Mouse (Mus musculus) heart, adult 2 months (tissue): ENCODE measurements around the gene Ccrl2. TPM values are rescaled to one million over a fixed set of nuclear protein-coding genes. Genes with fewer than 3 reads are reported as not detected.

Source experiments
- DNase-seq, 2 experiments: peaks; one replicate each; pipeline ENCODE4 v3.0.0; 2021
- H3K27ac ChIP-seq: fragments of 200-600 bp; 2 replicates; pipeline ENCODE4 v1.8.1; 2022
- H3K27me3 ChIP-seq: fragments of 200-500 bp; 2 replicates; pipeline ENCODE4 v1.6.1; 2012; ENCODE audit warnings: mild to moderate bottlenecking, low read length, inconsistent platforms, mixed read lengths; ENCODE audit not compliant: control insufficient read depth, insufficient read depth
- H3K36me3 ChIP-seq: fragments of 200-500 bp; 2 replicates; pipeline ENCODE4 v1.6.1; 2012; ENCODE audit warnings: low read length, inconsistent platforms; ENCODE audit not compliant: control insufficient read depth, insufficient read depth
- H3K4me1 ChIP-seq: fragments of 200-500 bp; 2 replicates; pipeline ENCODE4 v1.6.1; 2011; ENCODE audit warnings: low read length; ENCODE audit not compliant: control insufficient read depth, insufficient read depth
- H3K4me3 ChIP-seq: fragments of 200-600 bp; 2 replicates; pipeline ENCODE4 v1.8.1; 2022
- H3K79me2 ChIP-seq: fragments of 200-500 bp; replicated peaks from 2 replicates; pipeline ENCODE4 v1.6.1; 2012; ENCODE audit warnings: mild to moderate bottlenecking, inconsistent platforms, low read length, moderate library complexity, mixed read lengths; ENCODE audit not compliant: control insufficient read depth, insufficient read depth
- H3K9ac ChIP-seq: fragments of 200-500 bp; 2 replicates; pipeline ENCODE4 v1.6.1; 2012; ENCODE audit warnings: low read depth, mild to moderate bottlenecking, control low read depth, inconsistent platforms, low read length, mixed read lengths
- CTCF ChIP-seq: fragments of 200-600 bp; IDR thresholded peaks from 2 replicates; pipeline ENCODE4 v1.8.1; 2022; ENCODE audit warnings: antibody characterized with exemption, mild to moderate bottlenecking, moderate library complexity
- EP300 ChIP-seq: fragments of 200-500 bp; IDR thresholded peaks from 2 replicates; pipeline ENCODE4 v1.6.1; 2011; ENCODE audit warnings: low read depth, low read length, control low read depth; ENCODE audit not compliant: insufficient read depth
- POLR2A ChIP-seq: fragments of 200-500 bp; IDR thresholded peaks from 2 replicates; pipeline ENCODE4 v1.6.1; 2011; ENCODE audit warnings: mild to moderate bottlenecking, low read depth, low read length, control low read depth; ENCODE audit not compliant: insufficient read depth
- WGBS: fragments of 180-500 bp; shearing (Covaris S2); methylation state at CpG from one replicate; pipeline ENCODE4 v1.1.7; 2018; 5-methylcytosine and 5-hydroxymethylcytosine counted together
- intact Hi-C: fragments of 180-260 bp; cut with DNase I; formaldehyde crosslinking; loops from one replicate; pipeline ENCODE4 v1.15.1; 2025
- long read RNA-seq: library from polyadenylated mRNA; stranded (forward); transcript quantifications from one replicate; pipeline ENCODE4 v2.0.0, GENCODE M21; 2021
- polyA plus RNA-seq: library from polyadenylated mRNA; depleted of rRNA; stranded (reverse); fragments of >200 nt; gene quantifications from 2 replicates; pipeline ENCODE4 v1.2.3, GENCODE M21; 2012; rRNA removed
- total RNA-seq, 2 experiments: library from RNA; stranded (reverse); gene quantifications; 2 replicates each; pipeline ENCODE4 v1.2.3; 2021

The Ccrl2 gene
- 10 to 100 TPM in 1 of 2 experiments, 1 to 10 TPM in 1; 7.5 to 16.3 TPM for total RNA-seq
- polyA plus RNA-seq, result 16.0 and 20.1 TPM in 2 replicates
- long read RNA-seq, transcript Ccrl2-201 (2 exons, 2,459 nt), result major isoform, 9 of 19 reads
- long read RNA-seq, partial matches to known transcripts, result 0 of 19 reads
- long read RNA-seq, other reads (novel, unspliced or antisense), result 5 of 19 reads

DNA sequence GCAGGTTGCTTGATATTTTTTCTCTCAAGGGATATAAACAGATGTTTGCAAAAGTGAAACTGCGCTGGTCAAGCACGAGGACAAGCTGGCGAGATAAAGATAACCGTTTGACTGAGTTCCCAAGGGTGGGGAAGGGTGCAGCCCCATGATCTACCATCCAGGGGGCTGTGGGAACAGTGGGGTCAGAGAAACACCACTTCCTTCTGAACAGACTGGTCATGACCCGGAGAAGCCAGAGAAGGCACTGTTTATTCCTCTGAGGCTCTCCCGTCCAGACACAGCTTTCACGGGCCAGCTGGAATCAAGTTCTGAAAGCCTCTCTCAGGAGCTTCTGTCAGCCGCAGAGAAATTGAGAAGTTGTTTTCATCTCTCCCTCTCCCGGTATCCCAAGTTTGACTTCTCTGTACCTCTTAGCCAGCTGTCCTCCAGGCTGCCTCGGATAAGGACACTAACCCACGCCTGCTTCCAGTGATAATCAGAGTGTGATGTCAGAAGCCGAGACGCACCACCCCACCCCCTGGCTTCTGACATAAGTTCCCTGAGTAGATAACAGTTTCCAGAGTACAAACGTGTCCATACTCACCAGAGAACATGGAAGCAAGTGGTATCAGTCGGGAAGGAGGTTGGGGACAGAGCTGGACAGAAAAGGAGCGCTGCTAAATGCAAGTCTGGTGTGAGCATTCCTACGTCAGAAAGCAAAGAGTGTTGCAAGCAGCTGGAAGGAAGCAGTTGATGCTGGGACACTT, at the start of gene Ccrl2:
Gene Ccrl2, minus strand, starts transcription at position 722 of the 746 bp plus-strand sequence.
- Histone ChIP-seq H3K79me2 (no peaks in the 10 kb centered on the region), H3K36me3 (no peaks in the 10 kb centered on the region; the same call in none of the 2 replicates), H3K4me3 (peak within 1 kb of the TSS; percentile 64), H3K4me1 (peaks cover 8% of the 10 kb centered on the region), H3K9ac (peak within 1 kb of the TSS; percentile 59), H3K27me3 (no peaks in the 10 kb centered on the region), H3K27ac (peak within 1 kb of the TSS; percentile 91)
- TF ChIP-seq CTCF, result peak; percentile 3; the same call in 1 of the 2 replicates
- no peak; the same call in none of the 2 replicates for TF ChIP-seq EP300
- peak; percentile 66; the same call in 1 of the 2 replicates for TF ChIP-seq POLR2A
- DNase-seq, result peak; percentile 71 to 77
- intact Hi-C loops, result no loop called here
- WGBS, result 2% methylated on average over 17 of the region's 17 CpGs

GRCm38 (mm10) chr9:111103893-111104292, 46.6 kb upstream of the Ccrl2 start:
- DNase-seq, result no peak
- 87% methylated on average over 5 of the region's 5 CpGs for WGBS
- intact Hi-C loops, result no loop called here

DNA sequence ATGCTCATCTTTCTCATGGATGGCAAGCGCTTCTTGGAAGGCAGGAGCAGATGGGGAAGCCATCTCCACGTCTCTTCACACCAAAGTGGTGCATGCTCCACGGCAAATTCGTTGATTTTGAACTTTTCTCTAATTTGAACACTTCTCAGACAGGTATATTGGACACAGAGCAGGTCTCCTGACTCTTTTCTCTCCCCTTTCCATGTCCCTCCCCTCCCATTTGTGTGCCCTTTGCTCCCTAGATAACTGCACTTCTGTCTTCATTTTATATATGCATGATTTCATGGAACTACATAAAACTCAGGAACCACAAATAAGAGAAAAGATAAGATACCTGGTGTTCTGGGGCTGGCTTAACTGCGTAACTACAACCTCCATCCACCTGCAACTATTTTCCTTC, 46.0 kb upstream of the Ccrl2 start:
- Histone ChIP-seq H3K4me3 (no peak overlapping the region), H3K36me3 (no peaks in the 10 kb centered on the region; the same call in 1 of the 2 replicates), H3K27me3 (no peaks in the 10 kb centered on the region), H3K4me1 (no peaks in the 10 kb centered on the region), H3K9ac (no peak overlapping the region), H3K79me2 (no peaks in the 10 kb centered on the region), H3K27ac (no peak overlapping the region)
- 80% methylated on average over 5 of the region's 5 CpGs for WGBS
- DNase-seq, result no peak
- intact Hi-C loops, result no loop called here
- TF ChIP-seq EP300 (no peak), POLR2A (no peak), CTCF (no peak)

More at GRCm38 (mm10) chr9:111103893-111104292, 46.6 kb upstream of the Ccrl2 start:
- H3K27ac ChIP-seq, result no peak overlapping the region
- H3K79me2 ChIP-seq, result no peaks in the 10 kb centered on the region
- H3K9ac ChIP-seq, result no peak overlapping the region
- H3K4me1 ChIP-seq, result no peaks in the 10 kb centered on the region
- no peak overlapping the region for H3K4me3 ChIP-seq
- no peaks in the 10 kb centered on the region; the same call in 1 of the 2 replicates for H3K36me3 ChIP-seq
- H3K27me3 ChIP-seq, result no peaks in the 10 kb centered on the region
- no peak for TF ChIP-seq CTCF
- no peak for TF ChIP-seq EP300
- no peak for TF ChIP-seq POLR2A

GRCm38 (mm10) chr9:111100406-111100805, 43.1 kb upstream of the Ccrl2 start:
- intact Hi-C loops, result no loop called here
- no peak overlapping the region for H3K4me3 ChIP-seq
- TF ChIP-seq EP300 (no peak), CTCF (no peak), POLR2A (no peak)
- no peaks in the 10 kb centered on the region for H3K36me3 ChIP-seq
- H3K79me2 ChIP-seq, result no peaks in the 10 kb centered on the region
- H3K27ac ChIP-seq, result no peak overlapping the region
- no peaks in the 10 kb centered on the region for H3K27me3 ChIP-seq
- no peak overlapping the region for H3K9ac ChIP-seq
- 93% methylated on average over 3 of the region's 3 CpGs for WGBS
- no peak for DNase-seq
- no peaks in the 10 kb centered on the region; the same call in 1 of the 2 replicates for H3K4me1 ChIP-seq

DNA sequence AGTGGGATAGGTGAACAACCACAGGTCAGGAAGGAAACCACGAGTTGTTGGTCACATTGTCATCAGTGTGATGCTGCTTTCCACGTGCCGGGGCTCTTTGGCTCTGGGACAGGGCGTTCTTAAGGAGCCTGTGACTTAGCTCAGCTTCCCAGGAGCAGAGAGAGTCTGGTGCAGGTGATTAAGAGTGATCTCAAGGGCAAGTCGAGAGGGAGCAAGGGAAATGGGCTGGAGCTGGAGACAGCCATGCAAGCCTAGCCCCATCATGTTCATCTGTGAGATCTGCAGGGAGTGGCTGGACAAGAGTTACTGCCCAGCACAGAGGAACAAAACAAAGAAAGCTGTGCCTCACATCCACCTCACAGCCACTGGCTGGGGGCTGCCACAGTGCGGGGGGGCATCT, 40.2 kb upstream of the Ccrl2 start:
- Histone ChIP-seq H3K9ac (no peak overlapping the region), H3K4me1 (no peaks in the 10 kb centered on the region; the same call in 1 of the 2 replicates), H3K79me2 (no peaks in the 10 kb centered on the region), H3K27ac (no peak overlapping the region), H3K4me3 (no peak overlapping the region), H3K36me3 (no peaks in the 10 kb centered on the region), H3K27me3 (no peaks in the 10 kb centered on the region)
- intact Hi-C loops, result no loop called here
- TF ChIP-seq EP300 (no peak), CTCF (no peak), POLR2A (no peak)
- 54% methylated on average over 6 of the region's 6 CpGs for WGBS
- no peak for DNase-seq
